Mouse (Mus musculus): ENCODE measurements around the gene Ihh.

- TF ChIP-seq CTCF (IDR thresholded peaks at IDR 0.05), result no peak
- no peak for TF ChIP-seq EP300 (IDR thresholded peaks at IDR 0.05)
Observed at GRCm38 (mm10) chr1:74936221-74936830, 15.1 kb downstream of the Ihh start.
